Mouse (Mus musculus) liver, embryonic 11.5 days (tissue): Measurements from ENCODE around the gene Blvra. TPM values are rescaled to one million over a fixed set of nuclear protein-coding genes. Genes with fewer than 3 reads are reported as not detected.
A peak's percentile ranks its signal among the peaks of the same experiment; 100 is the strongest.

ENCODE experiments used
- ATAC-seq: fragments of 200-750 bp; cut with Nextera tagmentation; replicated peaks from 2 replicates; pipeline ENCODE4 v1.8.0; 2017; ENCODE audit warnings: moderate number of reproducible peaks, mild to moderate bottlenecking, moderate TSS enrichment, moderate library complexity; ENCODE audit not compliant: low FRiP score
- DNase-seq: peaks from one replicate; pipeline ENCODE4 v3.0.0-alpha.2; 2017; ENCODE audit warnings: low spot score
- H3K27ac ChIP-seq: fragments of 300-500 bp; sonication (generic); 2 replicates; pipeline ENCODE4 v1.5.1; 2014; ENCODE audit warnings: mild to moderate bottlenecking, low read depth, low read length, control low read depth
- H3K27me3 ChIP-seq: fragments of 300-500 bp; sonication (generic); replicated peaks from 2 replicates; pipeline ENCODE4 v1.6.1; 2014; ENCODE audit warnings: low read length, mixed read lengths; ENCODE audit not compliant: control insufficient read depth, insufficient read depth
- H3K36me3 ChIP-seq: fragments of 300-500 bp; sonication (generic); 2 replicates; pipeline ENCODE4 v1.6.1; 2014; ENCODE audit warnings: mild to moderate bottlenecking, low read length, moderate library complexity, mixed read lengths; ENCODE audit not compliant: control insufficient read depth, insufficient read depth
- H3K4me1 ChIP-seq: fragments of 300-500 bp; sonication (generic); replicated peaks from 2 replicates; pipeline ENCODE4 v1.6.1; 2014; ENCODE audit warnings: low read length, mixed read lengths; ENCODE audit not compliant: control insufficient read depth, insufficient read depth
- H3K4me2 ChIP-seq: fragments of 300-500 bp; sonication (generic); 2 replicates; pipeline ENCODE4 v1.6.1; 2014; ENCODE audit warnings: mild to moderate bottlenecking, control low read depth, moderate library complexity
- H3K4me3 ChIP-seq: fragments of 300-500 bp; sonication (generic); 2 replicates; pipeline ENCODE4 v1.5.1; 2014; ENCODE audit warnings: low read depth, low read length, control low read depth
- H3K9ac ChIP-seq: fragments of 300-500 bp; sonication (generic); 2 replicates; pipeline ENCODE4 v1.6.1; 2014; ENCODE audit warnings: low read depth, low read length, control low read depth
- H3K9me3 ChIP-seq: fragments of 300-500 bp; sonication (generic); 2 replicates; pipeline ENCODE4 v1.6.1; 2016; ENCODE audit warnings: low read length, inconsistent platforms, mixed read lengths; ENCODE audit not compliant: control insufficient read depth
- WGBS: fragments of 180-500 bp; shearing (Covaris S2); extraction: QIAGEN DNeasy Blood & Tissue Kit; methylation state at CpG from one replicate; pipeline ENCODE4 v1.1.7; 2014; 5-methylcytosine and 5-hydroxymethylcytosine counted together
- polyA plus RNA-seq: library from polyadenylated mRNA; unstranded; fragments of >200 nt; fragmentation: Nextera tagmentation; extraction: Ambion mirVana; gene quantifications from 2 replicates; pipeline ENCODE4 v1.2.1, GENCODE M21; 2014

The Blvra gene
- polyA plus RNA-seq, 1 experiment from 2014 or later, result 69.6 TPM

GRCm38 (mm10) chr2:127139094-127139493, 68.6 kb downstream of the Blvra start:
- WGBS, result 89% methylated on average over 8 of the region's 8 CpGs
- no peak overlapping the region for H3K9ac ChIP-seq
- H3K36me3 ChIP-seq, result peaks cover 26% of the 10 kb centered on the region
- no peak overlapping the region for H3K4me2 ChIP-seq
- no peak for DNase-seq
- no peak for ATAC-seq
- peaks cover 3% of the 10 kb centered on the region; the same call in 1 of the 2 replicates for H3K9me3 ChIP-seq
- no peak overlapping the region for H3K4me3 ChIP-seq
- H3K27me3 ChIP-seq, result no peaks in the 10 kb centered on the region
- no peak overlapping the region for H3K27ac ChIP-seq
- H3K4me1 ChIP-seq, result peaks cover 33% of the 10 kb centered on the region

- peaks cover 3% of the 10 kb centered on the region; the same call in 1 of the 2 replicates for H3K9me3 ChIP-seq
- H3K4me1 ChIP-seq, result peaks cover 31% of the 10 kb centered on the region
- peaks cover 26% of the 10 kb centered on the region for H3K36me3 ChIP-seq
- 97% methylated on average over 1 of the region's 1 CpGs for WGBS
- H3K4me2 ChIP-seq, result no peak overlapping the region
- no peak overlapping the region for H3K27ac ChIP-seq
- ATAC-seq (no peak), DNase-seq (no peak)
- H3K9ac ChIP-seq, result no peak overlapping the region
- no peak overlapping the region for H3K4me3 ChIP-seq
- no peaks in the 10 kb centered on the region for H3K27me3 ChIP-seq
These were observed 69.1 kb downstream of the Blvra start for GRCm38 (mm10) chr2:127139605-127140004.

- Histone ChIP-seq H3K9me3 (peaks cover 3% of the 10 kb centered on the region; the same call in 1 of the 2 replicates), H3K4me2 (no peak overlapping the region), H3K27me3 (no peaks in the 10 kb centered on the region), H3K4me1 (peaks cover 29% of the 10 kb centered on the region), H3K9ac (no peak overlapping the region), H3K27ac (no peak overlapping the region), H3K36me3 (peaks cover 26% of the 10 kb centered on the region), H3K4me3 (no peak overlapping the region)
- DNase-seq (no peak), ATAC-seq (no peak)
- 93% methylated on average over 7 of the region's 7 CpGs for WGBS
These were observed 69.5 kb downstream of the Blvra start for GRCm38 (mm10) chr2:127140011-127140410.

- ATAC-seq, result no peak; the same call in 1 of the 2 replicates
These were observed 71.6 kb downstream of the Blvra start for GRCm38 (mm10) chr2:127142031-127142430.

GRCm38 (mm10) chr2:127142577-127143157, 72.2 kb downstream of the Blvra start:
- Histone ChIP-seq H3K4me3 (peak overlapping the region; percentile 74), H3K4me2 (peak overlapping the region; percentile 97), H3K27ac (peak overlapping the region; percentile 73), H3K9ac (peak overlapping the region; percentile 84), H3K27me3 (no peaks in the 10 kb centered on the region), H3K4me1 (peaks cover 28% of the 10 kb centered on the region), H3K9me3 (peaks cover 3% of the 10 kb centered on the region; the same call in 1 of the 2 replicates), H3K36me3 (peaks cover 26% of the 10 kb centered on the region)
- ATAC-seq (no peak), DNase-seq (no peak)
- WGBS, result 9% methylated on average over 6 of the region's 6 CpGs

More at GRCm38 (mm10) chr2:127142031-127142430, 71.6 kb downstream of the Blvra start:
- peaks cover 3% of the 10 kb centered on the region; the same call in 1 of the 2 replicates for H3K9me3 ChIP-seq
- H3K4me1 ChIP-seq, result peaks cover 32% of the 10 kb centered on the region
- no peak for DNase-seq
- H3K36me3 ChIP-seq, result peaks cover 26% of the 10 kb centered on the region
- H3K27ac ChIP-seq, result no peak overlapping the region; the same call in 1 of the 2 replicates
- WGBS, result 73% methylated on average over 10 of the region's 10 CpGs
- H3K4me2 ChIP-seq, result peak overlapping the region; percentile 97
- no peaks in the 10 kb centered on the region for H3K27me3 ChIP-seq
- peak overlapping the region; percentile 84; the same call in 1 of the 2 replicates for H3K9ac ChIP-seq
- peak overlapping the region; percentile 74 for H3K4me3 ChIP-seq

- WGBS, result 4% methylated on average over 31 of the region's 31 CpGs
- Histone ChIP-seq H3K4me1 (peaks cover 28% of the 10 kb centered on the region), H3K36me3 (peaks cover 26% of the 10 kb centered on the region), H3K27ac (peak within 1 kb of the TSS; percentile 73), H3K9ac (peak within 1 kb of the TSS; percentile 84), H3K27me3 (no peaks in the 10 kb centered on the region), H3K4me3 (peak within 1 kb of the TSS; percentile 74), H3K9me3 (peaks cover 3% of the 10 kb centered on the region; the same call in 1 of the 2 replicates), H3K4me2 (peak within 1 kb of the TSS; percentile 97)
- ATAC-seq, result peak; percentile 99
- peak; percentile 85 for DNase-seq
These were observed 72.9 kb downstream of the Blvra start, which contains the start of gene Itpripl1 for GRCm38 (mm10) chr2:127143158-127144063. Gene Itpripl1, minus strand, starts transcription at chr2:127143442.

GRCm38 (mm10) chr2:127145699-127146098, 75.2 kb downstream of the Blvra start:
- peak; percentile 46; the same call in 1 of the 2 replicates for ATAC-seq
- H3K4me1 ChIP-seq, result peaks cover 28% of the 10 kb centered on the region

More at GRCm38 (mm10) chr2:127145699-127146098, 75.2 kb downstream of the Blvra start:
- no peak for DNase-seq
- no peaks in the 10 kb centered on the region for H3K27me3 ChIP-seq
- no peak overlapping the region for H3K9ac ChIP-seq
- H3K4me3 ChIP-seq, result no peak overlapping the region
- H3K4me2 ChIP-seq, result peak overlapping the region; percentile 4; the same call in 1 of the 2 replicates
- H3K36me3 ChIP-seq, result peaks cover 8% of the 10 kb centered on the region
- 52% methylated on average over 3 of the region's 3 CpGs for WGBS
- no peak overlapping the region for H3K27ac ChIP-seq
- no peaks in the 10 kb centered on the region for H3K9me3 ChIP-seq
